Mouse (Mus musculus) cerebellum, adult 8-10 months (tissue): ENCODE results near the gene Slc25a21.

Experiments
- DNase-seq: peaks from one replicate; pipeline ENCODE4 v3.0.0; 2022

Gene Slc25a21

GRCm38 (mm10) chr12:56873204-56873603 lies 324.1 kb downstream of the Slc25a21 start:
- no peak for DNase-seq

DNA sequence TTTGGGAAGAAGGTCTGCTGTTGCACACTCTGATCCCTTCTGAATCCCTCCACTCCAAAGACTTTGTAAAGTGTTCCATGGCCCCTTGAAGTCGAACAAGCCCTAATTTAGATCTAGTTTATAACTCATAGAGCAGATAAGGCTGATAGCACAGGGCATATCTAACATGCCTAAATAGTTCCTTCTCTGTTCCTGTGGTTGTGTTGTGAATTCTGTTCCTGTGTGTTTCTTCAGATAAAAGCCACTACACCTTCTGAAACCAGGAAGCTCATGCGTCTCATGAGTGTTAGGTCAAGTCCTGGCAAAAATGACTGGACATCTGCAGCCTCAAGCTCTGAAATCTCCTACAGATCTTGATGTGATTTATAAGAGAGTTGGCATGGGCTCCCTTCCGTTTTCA lies 326.7 kb downstream of the Slc25a21 start:
- DNase-seq: no peak

DNA sequence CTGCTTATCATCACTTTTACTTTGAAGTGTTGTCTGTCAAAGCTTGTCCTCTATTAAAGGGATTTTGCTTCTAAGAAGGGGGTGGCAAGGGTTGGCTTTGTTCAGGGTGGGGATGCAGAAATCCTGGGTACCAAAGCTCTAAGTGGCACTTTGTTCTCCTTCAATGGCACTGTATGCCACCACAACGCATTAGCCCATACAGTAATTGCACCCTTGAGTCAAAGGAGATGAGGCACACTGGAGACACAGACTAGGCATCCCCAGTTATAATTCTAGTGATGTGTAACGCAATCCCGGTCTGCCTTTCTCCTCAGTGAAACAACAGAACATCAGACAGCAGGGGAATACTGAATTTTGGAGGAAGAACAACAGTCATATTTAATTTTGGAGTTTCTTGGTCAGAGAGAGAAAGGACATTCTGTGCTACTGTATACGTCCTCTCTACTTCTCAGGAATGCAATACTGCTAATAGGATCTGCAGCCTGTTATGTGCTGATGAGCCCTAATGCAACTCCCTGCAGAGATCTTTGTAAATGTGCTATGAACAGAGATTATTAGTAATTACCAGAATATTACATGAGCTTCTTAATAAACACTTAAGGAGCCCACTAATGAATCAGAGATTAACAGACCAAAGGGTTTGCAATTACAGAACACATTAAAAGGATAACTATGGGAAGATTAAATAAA lies 333.3 kb downstream of the Slc25a21 start:
- no peak for DNase-seq

DNA sequence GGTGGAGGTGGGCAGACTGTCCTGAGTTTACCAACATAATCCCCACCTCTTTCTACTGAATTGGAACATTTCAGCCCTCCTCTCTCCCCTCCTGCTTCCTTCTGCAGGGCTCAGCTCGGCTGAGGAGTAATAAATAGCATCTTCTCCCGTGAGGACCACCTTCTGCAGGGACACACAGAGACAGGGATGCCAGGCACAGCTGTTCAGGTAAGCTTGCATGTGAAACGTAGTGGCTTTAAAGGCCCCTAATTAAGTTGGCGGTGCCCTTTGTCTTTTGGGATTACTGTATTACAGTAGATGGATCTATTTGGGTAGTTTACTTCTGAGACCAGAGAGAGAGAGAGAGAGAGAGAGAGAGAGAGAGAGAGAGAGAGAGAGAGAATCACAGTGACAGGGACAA lies 344.6 kb downstream of the Slc25a21 start:
- no peak for DNase-seq

- no peak for DNase-seq
Observed at GRCm38 (mm10) chr12:56851464-56851863, 345.8 kb downstream of the Slc25a21 start.

DNA sequence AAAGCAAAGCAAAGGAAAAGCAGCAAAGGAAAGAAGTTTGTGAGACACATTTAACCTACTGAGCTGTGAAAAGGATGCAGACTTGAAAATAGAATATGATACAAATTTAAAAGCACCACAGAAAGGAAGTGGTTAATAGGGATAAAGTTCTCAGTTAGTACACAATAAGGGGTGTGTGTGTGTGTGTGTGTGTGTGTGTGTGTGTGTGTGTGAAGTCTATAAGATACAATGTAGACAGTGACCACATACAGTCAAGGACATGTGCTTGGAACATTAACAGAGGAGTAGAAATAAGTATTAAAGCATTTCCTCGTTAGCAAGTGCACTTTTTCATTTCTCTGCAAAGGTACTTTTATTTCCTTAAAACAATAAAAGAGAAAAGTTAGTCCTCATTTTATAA lies 367.3 kb downstream of the Slc25a21 start:
- DNase-seq: no peak

- DNase-seq: no peak
Observed at GRCm38 (mm10) chr12:56829455-56829883, 367.8 kb downstream of the Slc25a21 start.

- no peak for DNase-seq
Observed at GRCm38 (mm10) chr12:56827808-56828384, 369.4 kb downstream of the Slc25a21 start.

DNA sequence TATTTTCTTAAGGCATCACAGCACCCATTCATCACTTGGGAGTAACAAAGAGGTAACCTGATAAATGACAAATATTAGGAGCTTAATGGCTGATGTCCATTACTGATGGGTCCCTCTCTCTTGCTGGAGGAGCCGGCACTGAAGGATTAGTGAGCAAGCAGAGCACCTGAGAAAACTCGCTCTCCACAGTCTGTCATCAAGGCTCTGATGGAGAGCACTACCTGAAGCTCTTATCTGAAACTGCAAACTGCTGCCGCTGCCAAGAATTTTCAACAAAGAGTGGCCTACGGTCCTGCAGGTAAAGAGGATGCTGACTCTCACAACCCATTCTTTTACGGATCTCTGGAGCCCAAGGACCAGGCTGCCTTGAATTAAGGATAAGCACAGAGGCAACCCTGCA lies 372.6 kb downstream of the Slc25a21 start:
- no peak for DNase-seq

DNA sequence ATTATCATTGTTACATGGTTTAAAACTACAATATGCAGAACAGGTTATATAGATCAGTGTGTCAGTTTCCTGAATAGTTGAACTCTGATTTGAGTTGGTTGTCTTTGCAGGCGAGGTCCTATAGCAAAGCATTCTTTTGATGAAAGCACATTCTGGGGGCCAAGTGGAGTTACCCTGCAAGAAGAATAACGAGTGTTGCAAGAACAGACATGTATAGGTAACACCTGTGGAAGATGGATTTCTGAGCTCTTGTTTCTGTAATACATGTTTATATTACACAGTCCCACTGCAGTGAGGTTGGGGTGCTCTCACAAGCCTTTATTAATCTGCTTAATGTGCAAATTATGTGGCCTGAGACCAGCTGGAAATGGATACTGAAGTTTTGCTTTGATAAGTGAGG lies 375.1 kb downstream of the Slc25a21 start:
- no peak for DNase-seq

- DNase-seq: no peak
Observed at GRCm38 (mm10) chr12:56820604-56821003, 376.7 kb downstream of the Slc25a21 start.

DNA sequence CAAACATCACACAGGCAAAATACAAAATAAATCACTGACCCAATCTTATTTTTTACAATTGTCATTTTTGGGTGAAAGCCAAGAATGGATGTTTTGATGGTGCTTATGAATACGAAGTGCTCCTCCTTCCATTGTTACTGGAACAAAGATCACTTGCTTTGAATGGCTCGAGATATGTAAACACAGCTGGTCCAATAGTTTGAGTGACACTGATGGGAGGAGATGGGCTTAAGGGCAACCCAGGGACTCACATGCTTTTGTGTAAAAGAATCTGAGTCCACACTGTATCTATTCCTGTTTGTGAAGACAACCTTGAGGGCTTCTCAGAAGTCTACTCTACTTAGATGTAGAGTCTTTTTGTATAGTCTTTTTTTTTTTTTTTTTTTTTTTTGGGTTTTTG lies 389.8 kb downstream of the Slc25a21 start:
- DNase-seq: no peak

DNA sequence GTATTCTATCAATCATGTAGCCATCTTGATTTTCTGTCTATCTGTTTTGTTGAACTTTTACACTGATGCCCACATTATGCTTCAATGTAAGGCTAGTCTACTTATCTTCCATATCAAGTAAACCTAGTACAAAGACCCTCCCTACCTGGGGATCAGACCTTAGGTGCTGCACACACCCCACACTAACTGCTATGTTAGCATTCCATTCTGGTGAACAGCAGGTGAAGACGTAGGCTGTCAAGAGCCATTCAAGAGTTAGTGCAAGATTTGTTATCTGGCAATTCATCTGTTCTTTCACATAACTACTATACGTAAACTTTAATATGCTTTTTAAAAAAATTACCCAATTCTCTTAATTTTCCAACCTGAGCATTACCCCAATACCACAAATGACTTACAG lies 390.2 kb downstream of the Slc25a21 start:
- DNase-seq: no peak

DNA sequence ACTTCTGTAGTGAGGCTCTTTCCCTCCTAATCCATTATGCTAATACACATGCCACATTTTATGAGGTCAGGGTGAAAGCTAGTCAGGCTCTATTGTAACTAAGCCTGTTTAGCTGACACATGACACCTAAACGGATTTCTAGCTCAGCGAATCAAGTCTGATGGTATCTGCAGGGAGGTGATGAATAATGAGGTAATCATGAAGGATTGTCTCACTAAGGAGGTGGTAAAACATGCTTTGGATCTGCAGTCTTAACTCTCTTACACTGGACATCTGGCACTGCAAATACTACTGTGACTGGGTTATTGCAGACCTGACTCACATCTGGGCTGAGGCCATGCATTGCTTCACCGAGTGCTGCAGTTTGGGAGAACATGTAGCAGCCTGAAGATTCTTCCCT lies 392.8 kb downstream of the Slc25a21 start:
- no peak for DNase-seq

DNA sequence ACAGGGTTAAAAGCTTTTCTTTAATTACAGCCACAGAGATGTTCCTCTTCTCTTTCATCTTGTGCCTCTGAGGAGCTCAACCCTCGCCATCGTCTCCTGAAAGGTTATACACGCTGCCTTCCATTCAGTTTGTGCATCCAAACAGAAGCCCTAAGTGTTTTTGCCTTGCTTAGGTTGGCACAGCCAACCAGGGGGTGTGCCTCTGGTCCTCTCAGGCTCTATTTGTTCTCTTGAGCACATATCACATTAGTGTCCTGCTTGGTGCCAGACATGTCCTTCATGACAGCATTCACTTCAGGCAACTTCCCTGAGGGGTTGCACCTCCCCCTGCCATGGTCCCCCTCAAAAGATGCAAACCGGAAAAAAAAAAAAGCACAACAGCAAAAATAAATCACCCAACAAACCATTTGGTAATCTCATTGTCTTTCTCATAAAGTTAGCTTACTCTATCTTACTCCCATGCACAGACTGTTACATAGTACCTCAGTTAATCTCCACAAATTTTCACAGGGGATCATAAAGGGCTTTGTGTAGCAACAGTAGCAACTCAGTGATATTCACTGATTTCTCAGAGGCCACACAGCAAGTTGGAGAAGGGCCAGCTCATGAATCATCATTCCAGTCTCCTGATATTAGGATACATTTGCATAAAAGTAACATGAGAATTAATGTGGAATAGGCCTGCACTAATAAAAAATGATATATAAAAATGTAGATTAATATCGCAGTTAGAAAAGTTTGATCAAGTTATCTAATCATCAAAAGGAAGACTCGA lies 398.4 kb downstream of the Slc25a21 start:
- DNase-seq: no peak

DNA sequence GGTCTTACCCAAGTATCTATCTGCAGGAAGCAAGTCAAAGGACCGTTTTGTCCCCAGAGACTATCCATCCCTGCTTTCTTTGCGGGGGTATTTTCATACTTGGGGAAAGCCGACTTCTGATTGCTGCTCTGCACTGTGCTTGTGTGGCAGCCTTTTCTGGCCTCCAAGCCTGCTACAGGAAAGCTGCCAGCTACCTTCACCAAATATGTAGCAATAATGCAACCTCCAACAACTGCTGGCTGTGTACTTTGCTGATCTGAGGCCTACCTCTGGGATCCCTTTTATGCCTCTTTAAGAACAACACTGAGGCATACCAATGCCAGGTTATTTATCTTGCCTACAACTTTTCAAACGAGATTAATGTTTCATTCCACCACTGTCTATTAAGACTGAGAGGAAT lies 408.0 kb downstream of the Slc25a21 start:
- no peak for DNase-seq

- DNase-seq: no peak
Observed at GRCm38 (mm10) chr12:56785250-56785649, 412.0 kb downstream of the Slc25a21 start.

DNA sequence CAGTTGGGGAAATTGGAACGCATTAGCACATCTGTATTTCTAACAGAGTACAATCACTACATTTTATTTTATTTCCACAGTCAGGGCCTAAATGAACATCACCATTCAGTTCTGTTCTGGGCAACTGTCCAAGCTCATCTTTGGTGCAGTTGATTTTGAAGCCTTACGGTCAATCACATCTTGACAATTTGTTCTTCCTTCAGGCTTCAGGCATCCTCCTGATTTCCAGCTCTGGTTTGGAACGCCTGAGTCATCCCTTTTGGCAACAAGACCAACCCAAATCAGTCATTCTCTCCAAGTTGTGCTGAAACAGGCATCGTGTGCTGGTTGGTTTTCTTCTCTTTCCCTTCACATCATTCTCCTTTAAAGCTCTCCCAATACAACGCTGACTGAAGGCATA lies 416.1 kb downstream of the Slc25a21 start:
- no peak for DNase-seq

DNA sequence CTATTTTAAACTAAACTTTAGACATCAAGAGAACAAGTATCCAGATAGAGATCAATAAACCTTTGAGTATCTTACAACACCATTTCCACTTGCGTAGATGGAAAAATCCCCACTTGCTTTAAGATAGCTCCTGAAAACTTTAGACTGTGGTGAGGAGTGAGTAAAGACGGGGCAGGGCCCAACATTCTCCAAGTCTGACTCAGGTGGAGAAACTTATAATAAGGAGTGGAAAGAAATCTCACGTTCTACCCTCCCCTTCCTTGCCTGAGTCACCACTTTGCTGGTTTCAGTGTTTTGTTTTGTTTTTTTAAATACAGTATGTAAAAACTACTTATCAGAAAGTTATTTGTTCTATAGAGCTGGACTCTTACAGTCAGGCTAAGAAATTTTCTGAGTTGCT lies 417.7 kb downstream of the Slc25a21 start:
- no peak for DNase-seq

GRCm38 (mm10) chr12:56773941-56774340 lies 423.3 kb downstream of the Slc25a21 start:
- no peak for DNase-seq

DNA sequence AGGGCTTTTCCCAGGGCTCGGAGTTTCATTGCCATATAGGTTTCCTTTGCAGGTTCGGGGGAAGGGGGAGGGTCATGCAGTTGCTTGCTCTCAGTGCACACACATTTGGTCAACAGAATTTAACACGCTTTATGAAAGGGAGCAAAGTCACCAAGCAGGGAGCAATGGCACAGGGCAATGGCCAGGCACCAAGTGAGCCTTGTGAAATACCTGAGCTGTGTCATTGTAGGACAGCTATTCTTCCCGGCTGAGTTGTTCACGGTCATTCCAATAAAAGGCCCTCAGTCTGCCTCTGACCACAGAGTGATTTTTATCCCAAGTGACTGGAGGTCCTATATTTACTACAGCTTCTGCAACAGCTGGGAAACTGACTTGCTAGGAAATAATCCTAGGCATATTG lies 427.9 kb downstream of the Slc25a21 start:
- no peak for DNase-seq

DNA sequence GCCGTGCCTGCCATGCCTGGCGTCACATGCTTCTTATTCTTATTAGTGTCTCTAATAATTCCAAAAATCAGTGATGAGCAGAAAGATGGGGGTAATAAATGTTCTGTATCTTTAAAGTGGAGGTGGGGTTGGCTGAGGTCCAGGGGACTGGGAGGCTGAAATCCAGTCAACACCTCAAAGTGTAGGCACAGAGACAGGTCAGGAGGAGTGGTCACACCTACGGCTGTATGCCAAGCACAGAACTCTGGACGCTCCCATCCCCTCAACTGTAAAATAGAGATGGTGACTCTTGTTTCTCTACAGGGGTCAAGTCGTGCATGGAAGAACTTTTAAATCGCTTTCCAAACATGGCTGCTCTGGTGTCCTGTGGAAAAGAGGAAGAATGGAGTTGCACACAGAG lies 429.8 kb downstream of the Slc25a21 start:
- DNase-seq: no peak

DNA sequence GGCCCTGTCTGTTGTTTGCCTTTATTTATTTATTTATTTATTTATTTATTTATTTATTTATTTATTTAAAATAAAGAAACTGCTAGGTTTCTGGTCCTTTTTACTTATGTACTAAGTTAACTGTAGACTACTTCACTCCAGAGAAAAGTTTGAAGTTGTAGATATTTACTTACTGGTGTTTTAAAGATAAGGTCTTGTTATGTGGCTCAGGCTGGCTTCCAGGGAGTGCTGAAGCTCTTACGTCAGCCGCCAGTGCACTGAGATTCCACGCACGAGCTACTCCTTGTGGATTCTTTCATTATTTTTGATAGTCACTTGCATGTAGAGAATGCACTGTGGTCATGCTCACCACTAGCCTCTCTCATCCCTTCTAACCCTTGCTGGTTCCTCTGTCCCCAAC lies 460.2 kb downstream of the Slc25a21 start:
- DNase-seq: no peak

DNA sequence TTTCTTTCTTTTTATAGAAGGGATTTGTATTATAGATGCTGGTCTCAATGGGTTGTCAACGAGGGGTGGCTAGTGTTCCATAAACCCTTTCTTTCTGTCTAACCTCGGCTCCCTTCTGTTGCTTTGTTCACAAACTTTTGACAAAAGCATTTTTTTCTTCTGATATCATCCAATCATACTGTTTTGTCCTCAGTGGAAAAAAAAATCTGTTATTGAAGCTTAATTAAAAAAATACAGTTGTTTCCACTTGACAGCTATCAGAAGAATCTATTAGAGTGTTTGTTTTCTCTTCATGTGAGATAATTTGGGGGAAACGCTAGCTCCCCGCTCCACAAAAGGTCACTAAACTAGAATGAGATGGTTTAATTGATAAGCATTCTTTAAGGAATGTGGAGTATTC lies 469.6 kb downstream of the Slc25a21 start:
- no peak for DNase-seq
